Mouse (Mus musculus) stomach, adult 2 months (tissue): ENCODE measurements around the gene Trim41. TPM values are rescaled to one million over a fixed set of nuclear protein-coding genes. Genes with fewer than 3 reads are reported as not detected.

Source experiments
- polyA plus RNA-seq: library from polyadenylated mRNA; depleted of rRNA; stranded (reverse); fragments of >200 nt; gene quantifications from 2 replicates; pipeline ENCODE4 v1.2.3, GENCODE M21; 2012; rRNA removed

Gene Trim41
- 14.3 and 15.4 TPM in 2 replicates for polyA plus RNA-seq

GRCm38 (mm10) chr11:48816800-48817665 lies at the start of gene Trim41:
Gene Trim41 (minus strand): TSS chr11:48817353.

GRCm38 (mm10) chr11:48825979-48826751 lies 9.0 kb upstream of the Trim41 start, which contains the start of the genes Trim7 and Gm12184:
Gene Trim7 (plus strand): TSS chr11:48826140.
Gene Gm12184 (minus strand): TSS chr11:48826655.

GRCm38 (mm10) chr11:48799921-48800701 lies 17.0 kb downstream of the Trim41 start, which contains the start of gene Rack1:
Gene Rack1 (plus strand): TSS chr11:48800332.

Other genes starting within 250 kb of the Trim41 start
- gene Rack1, start 17.0 kb downstream of the Trim41 start, polyA plus RNA-seq = 836 and 1,247 TPM in 2 replicates
- 5.8 and 7.1 TPM in 2 replicates for gene Trim7, start 8.8 kb upstream of the Trim41 start, polyA plus RNA-seq
- 0.47 and 2.5 TPM in 2 replicates for gene Gm12184, start 9.3 kb upstream of the Trim41 start, polyA plus RNA-seq
- gene Irgm1, start 54.3 kb upstream of the Trim41 start, polyA plus RNA-seq = 0.69 and 1.2 TPM in 2 replicates
- gene Gm5431, start 84.9 kb upstream of the Trim41 start, polyA plus RNA-seq = not detected in 2 replicates
- gene Psme2b, start 128.8 kb upstream of the Trim41 start, polyA plus RNA-seq = 0.68 TPM in 2 replicates
- 0.08 TPM in 1 of 2 replicates, not detected in the other for gene Olfr56, start 161.5 kb upstream of the Trim41 start, polyA plus RNA-seq
- gene 9930111J21Rik1, start 162.0 kb upstream of the Trim41 start, polyA plus RNA-seq = 0.15 and 0.23 TPM in 2 replicates
- not detected in 2 replicates for gene Gm12185, start 174.9 kb upstream of the Trim41 start, polyA plus RNA-seq
- gene Tgtp1, start 176.8 kb upstream of the Trim41 start, polyA plus RNA-seq = 0.02 and 0.05 TPM in 2 replicates
- gene 9930111J21Rik2, start 233.9 kb upstream of the Trim41 start, polyA plus RNA-seq = 0.02 and 0.11 TPM in 2 replicates
- 0.09 and 0.44 TPM in 2 replicates for gene Tgtp2, start 246.9 kb upstream of the Trim41 start, polyA plus RNA-seq